Mouse (Mus musculus) hematopoietic multipotent progenitor cell, adult 10-12 weeks (in vitro differentiated cells): ENCODE measurements around the gene Cyp2a12. TPM values are rescaled to one million over a fixed set of nuclear protein-coding genes. Genes with fewer than 3 reads are reported as not detected.

ENCODE experiments used
- polyA plus RNA-seq: library from polyadenylated mRNA; stranded (reverse); fragments of >175 nt; gene quantifications from 2 replicates; pipeline ENCODE4 v1.2.3, GENCODE M21; 2012; ENCODE audit warnings: low replicate concordance

Cyp2a12 gene
- not detected in 2 replicates for polyA plus RNA-seq

GRCm38 (mm10) chr7:27028789-27029188, at the start of gene Cyp2a12:
Gene Cyp2a12, plus strand, starts transcription at chr7:27029081.

Other genes with a start within 250 kb of the Cyp2a12 start
- gene Cyp2g1, start 220.2 kb upstream of the Cyp2a12 start, polyA plus RNA-seq = not detected in 2 replicates
- not detected in 2 replicates for gene Cyp2a5, start 193.8 kb upstream of the Cyp2a12 start, polyA plus RNA-seq
- gene Cyp2a22, start 89.7 kb upstream of the Cyp2a12 start, polyA plus RNA-seq = not detected in 2 replicates
- gene Cyp2f2, start 90.8 kb downstream of the Cyp2a12 start, polyA plus RNA-seq = not detected in 2 replicates
- not detected in 2 replicates for gene Cyp2t4, start 124.6 kb downstream of the Cyp2a12 start, polyA plus RNA-seq
- 85.8 and 214 TPM in 2 replicates for gene Egln2, start 137.7 kb downstream of the Cyp2a12 start, polyA plus RNA-seq
- 507 and 1,007 TPM in 2 replicates for gene Rab4b, start 149.8 kb downstream of the Cyp2a12 start, polyA plus RNA-seq
- gene Gm21983, start 152.0 kb downstream of the Cyp2a12 start, polyA plus RNA-seq = 0.13 TPM in 1 of 2 replicates, not detected in the other
- not detected in 2 replicates for gene Mia, start 152.1 kb downstream of the Cyp2a12 start, polyA plus RNA-seq
- 9.7 and 10.4 TPM in 2 replicates for gene BC024978, start 166.7 kb downstream of the Cyp2a12 start, polyA plus RNA-seq
- gene Snrpa, start 167.2 kb downstream of the Cyp2a12 start, polyA plus RNA-seq = 179 and 552 TPM in 2 replicates
- gene Itpkc, start 199.6 kb downstream of the Cyp2a12 start, polyA plus RNA-seq = 6.4 and 6.7 TPM in 2 replicates
- 41.1 and 48.7 TPM in 2 replicates for gene Coq8b, start 203.9 kb downstream of the Cyp2a12 start, polyA plus RNA-seq
- 2.6 and 5.3 TPM in 2 replicates for gene Numbl, start 229.4 kb downstream of the Cyp2a12 start, polyA plus RNA-seq